Mouse (Mus musculus) spleen, adult 2 months (tissue): ENCODE measurements around the gene Tmem242. TPM values are rescaled to one million over a fixed set of nuclear protein-coding genes. Genes with fewer than 3 reads are reported as not detected.
"Not testable (repeated sequence)": the region's sequence is repeated elsewhere in the genome, so short reads cannot be mapped to it uniquely, and the experiment has no call there.

Source experiments
- DNase-seq, 2 experiments: peaks; one replicate each; pipeline versions ENCODE4 v3.0.0 to v3.0.0-alpha.2; 2012 to 2021; ENCODE audit warnings: low spot score in 2 of 2, low read depth in 1 of 2
- H3K27ac ChIP-seq: fragments of 200-500 bp; 2 replicates; pipeline ENCODE4 v1.5.1; 2012; ENCODE audit warnings: low read length, inconsistent platforms; ENCODE audit not compliant: insufficient read depth
- H3K27me3 ChIP-seq: fragments of 200-500 bp; 2 replicates; pipeline ENCODE4 v1.6.1; 2012; ENCODE audit warnings: mild to moderate bottlenecking, moderate library complexity, low read length, inconsistent platforms; ENCODE audit not compliant: control insufficient read depth, insufficient read depth
- H3K36me3 ChIP-seq: fragments of 200-500 bp; 2 replicates; pipeline ENCODE4 v1.6.1; 2012; ENCODE audit warnings: mild to moderate bottlenecking, low read length, inconsistent platforms; ENCODE audit not compliant: control insufficient read depth, insufficient read depth
- H3K4me1 ChIP-seq: fragments of 200-500 bp; 2 replicates; pipeline ENCODE4 v1.6.1; 2011; ENCODE audit warnings: inconsistent platforms; ENCODE audit not compliant: control insufficient read depth, insufficient read depth, insufficient read length
- H3K4me3 ChIP-seq: fragments of 200-500 bp; 2 replicates; pipeline ENCODE4 v1.5.1; 2011; ENCODE audit warnings: mild to moderate bottlenecking, inconsistent platforms; ENCODE audit not compliant: insufficient read depth, insufficient read length; ENCODE audit errors: extremely low read depth
- CTCF ChIP-seq: fragments of 200-500 bp; IDR thresholded peaks from 2 replicates; pipeline ENCODE4 v1.5.1; 2011; ENCODE audit warnings: mild to moderate bottlenecking, inconsistent platforms; ENCODE audit not compliant: insufficient read depth, insufficient read length, insufficient replicate concordance; ENCODE audit errors: extremely low read depth
- POLR2A ChIP-seq: fragments of 200-500 bp; IDR thresholded peaks from 2 replicates; pipeline ENCODE4 v1.6.1; 2011; ENCODE audit warnings: low read depth, low read length, inconsistent platforms
- WGBS: fragments of 180-500 bp; shearing (Covaris S2); methylation state at CpG from one replicate; pipeline ENCODE4 v1.1.7; 2018; 5-methylcytosine and 5-hydroxymethylcytosine counted together
- polyA plus RNA-seq: library from polyadenylated mRNA; depleted of rRNA; stranded (reverse); fragments of >200 nt; gene quantifications from 2 replicates; pipeline ENCODE4 v1.2.3, GENCODE M21; 2012

Gene Tmem242
- polyA plus RNA-seq, 1 experiment, result 3.2 TPM

- TF ChIP-seq POLR2A (no peak), CTCF (no peak)
- DNase-seq, result no peak
- no peaks in the 10 kb centered on the region for H3K4me1 ChIP-seq
- H3K4me3 ChIP-seq, result no peak overlapping the region
- H3K36me3 ChIP-seq, result no peaks in the 10 kb centered on the region
- H3K27ac ChIP-seq, result no peak overlapping the region
- 59% methylated on average over 4 of the region's 4 CpGs for WGBS
- no peaks in the 10 kb centered on the region for H3K27me3 ChIP-seq
Measured at GRCm38 (mm10) chr17:5467177-5467576, 27.1 kb upstream of the Tmem242 start.

GRCm38 (mm10) chr17:5466736-5467135 is 26.7 kb upstream of the Tmem242 start:
- Histone ChIP-seq H3K27ac (no peak overlapping the region), H3K4me1 (no peaks in the 10 kb centered on the region), H3K4me3 (no peak overlapping the region), H3K36me3 (no peaks in the 10 kb centered on the region), H3K27me3 (no peaks in the 10 kb centered on the region)
- no peak for DNase-seq
- WGBS, result 78% methylated on average over 8 of the region's 8 CpGs
- TF ChIP-seq CTCF, result no peak
- TF ChIP-seq POLR2A, result no peak

- TF ChIP-seq CTCF, result no peak
- no peak for TF ChIP-seq POLR2A
- 86% methylated on average over 2 of the region's 2 CpGs for WGBS
- Histone ChIP-seq H3K4me3 (no peak overlapping the region), H3K27ac (no peak overlapping the region), H3K27me3 (no peaks in the 10 kb centered on the region), H3K4me1 (no peaks in the 10 kb centered on the region), H3K36me3 (no peaks in the 10 kb centered on the region)
- DNase-seq, result no peak
Measured at GRCm38 (mm10) chr17:5463912-5464311, 23.9 kb upstream of the Tmem242 start.

GRCm38 (mm10) chr17:5453657-5454056 is 13.6 kb upstream of the Tmem242 start:
- Histone ChIP-seq H3K36me3 (no peaks in the 10 kb centered on the region), H3K27me3 (no peaks in the 10 kb centered on the region), H3K27ac (no peak overlapping the region), H3K4me1 (no peaks in the 10 kb centered on the region), H3K4me3 (no peak overlapping the region)
- WGBS, result 85% methylated on average over 4 of the region's 4 CpGs
- no peak for DNase-seq
- TF ChIP-seq CTCF, result no peak
- TF ChIP-seq POLR2A, result no peak

GRCm38 (mm10) chr17:5443751-5444150 is 3.7 kb upstream of the Tmem242 start:
- TF ChIP-seq CTCF (no peak), POLR2A (no peak)
- DNase-seq, result no peak

GRCm38 (mm10) chr17:5443260-5443659 is 3.2 kb upstream of the Tmem242 start:
- WGBS, result 66% methylated on average over 3 of the region's 3 CpGs
- TF ChIP-seq POLR2A (no peak), CTCF (no peak)
- Histone ChIP-seq H3K4me1 (no peaks in the 10 kb centered on the region; the same call in 1 of the 2 replicates), H3K4me3 (no peak overlapping the region), H3K27me3 (no peaks in the 10 kb centered on the region), H3K36me3 (no peaks in the 10 kb centered on the region), H3K27ac (no peak overlapping the region)
- DNase-seq, result no peak

More at GRCm38 (mm10) chr17:5443751-5444150, 3.7 kb upstream of the Tmem242 start:
- no peak overlapping the region for H3K27ac ChIP-seq
- H3K4me3 ChIP-seq, result no peak overlapping the region
- no peaks in the 10 kb centered on the region for H3K36me3 ChIP-seq
- no peaks in the 10 kb centered on the region for H3K27me3 ChIP-seq
- 69% methylated on average over 5 of the region's 5 CpGs for WGBS
- no peaks in the 10 kb centered on the region; the same call in 1 of the 2 replicates for H3K4me1 ChIP-seq

- not testable (repeated sequence) for H3K4me3 ChIP-seq, H3K27me3 ChIP-seq, H3K36me3 ChIP-seq, H3K27ac ChIP-seq, H3K4me1 ChIP-seq, DNase-seq
- WGBS, result 33% methylated on average over 5 of the region's 5 CpGs
Measured at GRCm38 (mm10) chr17:5442403-5442802, 2.3 kb upstream of the Tmem242 start.
